Mouse (Mus musculus) testis, adult 10 weeks (tissue): ENCODE results near the gene Rusc1. TPM values are rescaled to one million over a fixed set of nuclear protein-coding genes. Genes with fewer than 3 reads are reported as not detected.

Experiments
- polyA plus RNA-seq: library from polyadenylated mRNA; stranded (reverse); fragments of 350-450 nt; fragmentation: Illumina TruSeq; extraction: RNeasy Lipid Tissue Mini Kit (QIAGEN cat#74804); gene quantifications from one replicate; pipeline ENCODE4 v1.2.3, GENCODE M21; 2014; ENCODE audit warnings: low read depth, low replicate concordance

Rusc1 gene
- 0.76 TPM for polyA plus RNA-seq

DNA sequence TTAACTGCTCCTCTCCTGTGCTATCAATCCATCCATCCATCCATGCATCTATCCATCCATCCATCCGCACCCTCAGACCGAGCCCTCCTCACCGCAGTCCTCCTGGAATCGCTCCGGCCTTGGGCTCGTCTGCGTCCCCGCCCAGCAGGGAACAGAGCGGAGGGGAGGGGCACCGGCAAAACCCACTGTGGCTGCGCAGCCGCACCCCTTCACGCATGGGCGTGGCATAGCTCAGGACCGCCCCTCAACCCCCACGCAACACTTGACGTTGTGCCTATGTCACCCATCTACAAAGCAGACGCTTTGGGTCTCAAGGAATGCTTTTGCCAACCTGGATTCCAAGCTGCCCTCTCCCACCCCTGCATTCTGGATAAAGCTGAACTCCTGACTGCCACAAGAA lies at the start of gene Rusc1:
Rusc1 (minus strand) TSS at position 137 of the 400 bp plus-strand sequence.

DNA sequence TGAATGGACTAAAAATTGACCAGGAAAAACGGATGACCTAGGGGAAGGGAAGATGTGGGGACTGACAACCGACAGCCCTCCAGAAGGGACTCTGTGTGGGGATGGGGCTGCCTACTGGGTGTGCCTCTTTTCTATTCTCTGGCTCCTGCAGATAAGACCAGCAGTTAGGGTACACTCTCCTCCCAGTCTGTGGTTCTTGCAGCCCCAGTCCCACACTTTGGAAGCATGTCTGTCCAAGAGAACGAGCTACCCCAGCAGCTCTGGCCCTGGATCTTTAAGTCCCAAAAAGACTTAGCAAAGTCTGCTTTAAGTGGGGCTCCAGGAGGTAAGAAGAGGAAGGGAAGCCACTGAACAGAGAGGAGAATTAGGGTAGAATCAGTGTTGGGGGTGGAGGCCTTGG lies 42.8 kb upstream of the Rusc1 start, which contains the start of gene Pklr:
Pklr (plus strand) TSS at position 185 of the 400 bp plus-strand sequence.

DNA sequence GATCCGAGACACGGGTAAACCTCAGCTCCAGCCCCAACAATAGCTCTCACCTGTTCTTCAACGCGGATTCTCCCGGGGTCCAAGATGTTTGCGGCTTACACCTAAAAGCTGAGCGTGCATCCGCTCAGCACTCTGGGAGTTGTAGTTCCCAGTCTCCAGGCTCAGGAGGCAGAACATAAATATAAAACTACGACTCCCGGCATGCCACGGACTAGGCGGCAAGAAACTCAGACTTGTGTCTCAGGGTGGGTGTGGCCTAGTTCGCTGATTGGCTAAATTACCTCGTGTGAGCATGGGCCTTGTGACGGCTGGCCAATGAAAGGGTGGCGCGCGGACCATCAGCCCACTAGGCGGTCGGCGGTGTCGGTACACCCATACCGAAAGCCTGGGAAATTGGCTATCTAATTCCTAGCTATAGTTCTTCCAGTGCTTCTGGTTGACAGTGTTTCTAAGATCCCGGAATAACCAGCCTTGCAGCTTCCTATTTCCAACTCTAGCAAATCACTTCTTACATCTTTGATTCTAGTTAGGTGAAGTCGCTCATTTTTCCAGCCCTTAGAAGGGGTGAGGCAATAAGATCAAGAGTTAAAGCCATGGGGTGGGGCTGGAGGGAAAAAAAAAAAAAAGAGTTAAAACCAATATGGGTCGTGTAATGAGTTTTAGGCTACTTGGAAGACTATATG lies 8.8 kb upstream of the Rusc1 start, which contains the start of gene Fdps:
Fdps (minus strand) TSS at position 148 of the 683 bp plus-strand sequence.

DNA sequence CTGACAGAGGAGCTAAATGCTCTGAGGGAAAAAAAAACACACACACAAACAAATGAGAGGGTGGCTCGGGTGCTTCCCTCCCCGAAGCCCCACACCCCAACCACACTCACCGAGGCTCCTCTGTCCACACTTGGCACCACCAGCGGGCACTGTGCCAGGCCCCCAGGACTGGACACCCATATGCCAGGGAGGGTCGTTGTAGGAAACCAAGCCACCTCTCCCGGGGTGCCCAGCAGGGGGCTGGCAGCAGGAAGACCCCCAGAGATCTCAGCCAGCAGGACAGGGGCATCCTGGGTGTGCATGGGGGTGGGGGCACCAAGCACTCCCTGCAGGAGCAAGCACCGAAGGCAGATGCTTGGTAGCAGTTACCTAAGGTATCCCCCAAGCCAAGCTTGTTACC lies 7.7 kb upstream of the Rusc1 start, which contains the start of gene Gm43738:
Gm43738 (minus strand) TSS at position 289 of the 400 bp plus-strand sequence.

Other genes with a start within 250 kb of the Rusc1 start
- gene Msto1, start 179.3 kb downstream of the Rusc1 start, polyA plus RNA-seq, result 10.2 TPM
- 25.0 TPM for gene Ash1l, start 142.7 kb downstream of the Rusc1 start, polyA plus RNA-seq
- 278 TPM for gene Dap3, start 142.1 kb downstream of the Rusc1 start, polyA plus RNA-seq
- not detected for gene Gm43738, start 7.8 kb upstream of the Rusc1 start, polyA plus RNA-seq
- 22.2 TPM for gene Fdps, start 8.6 kb upstream of the Rusc1 start, polyA plus RNA-seq
- gene Pklr, start 42.8 kb upstream of the Rusc1 start, polyA plus RNA-seq, result not detected
- gene Hcn3, start 66.9 kb upstream of the Rusc1 start, polyA plus RNA-seq, result 0.08 TPM
- gene Clk2, start 71.5 kb upstream of the Rusc1 start, polyA plus RNA-seq, result 13.5 TPM
- 8.3 TPM for gene Scamp3, start 84.2 kb upstream of the Rusc1 start, polyA plus RNA-seq
- not detected for gene Fam189b, start 89.8 kb upstream of the Rusc1 start, polyA plus RNA-seq
- gene Gba, start 109.6 kb upstream of the Rusc1 start, polyA plus RNA-seq, result 4.8 TPM
- gene Thbs3, start 121.9 kb upstream of the Rusc1 start, polyA plus RNA-seq, result 3.4 TPM
- gene Mtx1, start 133.8 kb upstream of the Rusc1 start, polyA plus RNA-seq, result 187 TPM
- gene Muc1, start 135.7 kb upstream of the Rusc1 start, polyA plus RNA-seq, result 11.6 TPM
- 13.6 TPM for gene Krtcap2, start 152.7 kb upstream of the Rusc1 start, polyA plus RNA-seq
- gene Trim46, start 153.0 kb upstream of the Rusc1 start, polyA plus RNA-seq, result 0.98 TPM
- not detected for gene Dpm3, start 166.0 kb upstream of the Rusc1 start, polyA plus RNA-seq
- 1.1 TPM for gene Slc50a1, start 177.3 kb upstream of the Rusc1 start, polyA plus RNA-seq
- not detected for gene Efna1, start 187.8 kb upstream of the Rusc1 start, polyA plus RNA-seq
- gene Efna3, start 229.7 kb upstream of the Rusc1 start, polyA plus RNA-seq, result 0.11 TPM
- gene Efna4, start 244.7 kb upstream of the Rusc1 start, polyA plus RNA-seq, result not detected